Mouse (Mus musculus): Measurements from ENCODE around the gene Ptprs.

GRCm38 (mm10) chr17:56494480-56494879 lies 18.2 kb upstream of the Ptprs start:
- TF ChIP-seq CTCF (IDR thresholded peaks at IDR 0.05) (no peak), POLR2A (IDR thresholded peaks at IDR 0.05; ENCODE audit: insufficient read depth, low read depth, low read length) (no peak), EP300 (IDR thresholded peaks at IDR 0.05; ENCODE audit: insufficient read depth, low read depth, low read length) (no peak)

Data from heart, adult 2 months (tissue).